Mouse (Mus musculus) layer of hippocampus, postnatal 36 days (tissue): ENCODE measurements at regions not wholly inside any gene's neighbourhood (a gene's known extent, or its start where the extent isn't known, plus 50 kb on each side); places are given as distances from the start of the nearest gene placed in this dataset.

Experiments
- DNase-seq, 2 experiments: peaks; one replicate each; pipeline ENCODE4 v3.0.0; 2022

DNA sequence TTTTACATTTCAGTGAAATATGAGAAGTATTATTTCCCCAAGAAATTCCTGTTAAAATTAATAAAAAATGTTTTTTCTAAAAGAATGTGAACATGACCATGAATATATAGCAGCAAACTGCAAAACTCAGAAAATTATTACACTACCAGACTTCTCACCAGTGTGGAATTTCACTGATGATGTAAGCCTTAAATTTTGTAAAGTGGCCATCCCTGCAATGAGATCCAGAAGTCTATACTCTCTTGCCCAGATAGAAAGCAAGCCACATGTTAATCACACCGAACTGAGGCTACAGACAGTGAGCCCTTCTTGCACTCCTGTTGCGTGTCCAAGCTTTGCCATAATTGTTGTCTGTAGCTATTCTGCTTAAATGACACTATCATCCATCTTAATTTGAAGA, 62.6 kb upstream of the P3h2 start:
- DNase-seq: no peak

DNA sequence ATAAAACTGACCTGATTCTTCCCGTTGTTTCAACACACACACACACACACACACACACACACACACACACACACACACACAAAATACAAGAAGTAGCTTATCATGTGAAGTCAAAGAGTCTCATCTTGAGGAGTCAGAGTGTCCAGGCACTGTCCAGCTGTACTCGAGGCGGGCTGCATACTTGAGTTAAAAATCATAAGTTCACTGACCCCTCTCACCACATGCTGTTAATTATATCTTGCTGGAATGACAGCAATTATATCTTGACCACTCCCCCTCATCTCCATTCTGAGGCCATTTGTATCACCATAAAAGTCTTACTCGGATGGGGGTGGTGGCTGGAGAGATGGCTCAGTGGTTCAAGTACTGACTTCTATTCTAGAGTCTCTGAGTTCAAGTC, 58.5 kb upstream of the P3h2 start:
- DNase-seq: no peak

DNA sequence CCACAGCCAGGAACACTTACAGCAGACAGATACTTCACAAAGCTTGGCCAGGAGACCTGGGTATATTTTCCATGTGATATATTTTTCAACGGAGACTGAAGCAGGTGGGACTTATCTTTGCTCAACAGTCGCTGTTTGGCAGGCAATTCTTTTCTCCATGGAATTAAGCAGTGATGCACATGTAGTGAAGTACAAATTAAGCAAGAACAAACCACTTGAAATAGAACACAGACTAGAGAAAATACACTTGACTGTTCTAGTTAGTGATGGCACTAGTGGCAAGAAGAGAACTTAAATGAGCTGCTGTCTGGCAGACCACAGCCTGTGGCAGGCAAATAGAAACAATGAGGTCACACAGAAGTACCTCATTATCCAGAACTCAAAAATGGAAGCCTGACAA, 57.8 kb upstream of the P3h2 start:
- no peak for DNase-seq

- no peak for DNase-seq
These were observed 52.0 kb upstream of the P3h2 start for GRCm38 (mm10) chr16:26157606-26158005.
